Mouse (Mus musculus): ENCODE results near the gene Tspan11. TPM values are rescaled to one million over a fixed set of nuclear protein-coding genes. Genes with fewer than 3 reads are reported as not detected.

The Tspan11 gene
- total and polyA plus RNA-seq, 3 experiments: 0.05 TPM; not detected in 2

- Histone ChIP-seq H3K9me3 (replicated peaks) (peaks cover 94% of the 10 kb centered on the region), H3K36me3 (replicated peaks) (no peaks in the 10 kb centered on the region), H3K27me3 (ENCODE audit: insufficient read depth, low read length) (peaks cover 2% of the 10 kb centered on the region; the same call in 1 of the 2 replicates), H3K4me1 (ENCODE audit: insufficient read depth, low read depth, low read length) (no peaks in the 10 kb centered on the region), H3K4me3 (ENCODE audit: low read depth, low read length) (no peak overlapping the region)
- DNase-seq (ENCODE audit: low spot score) (no peak), ATAC-seq (ENCODE audit: extremely low read depth, insufficient number of reproducible peaks, low FRiP score, poor library complexity, severe bottlenecking) (no peak)
- no peak for TF ChIP-seq POLR2AphosphoS5 (IDR thresholded peaks at IDR 0.05; ENCODE audit: insufficient replicate concordance, low read depth, low read length)
- no peak for TF ChIP-seq CTCF (IDR thresholded peaks at IDR 0.05; ENCODE audit: low read depth, low read length)
- TF ChIP-seq GATA1 (IDR thresholded peaks at IDR 0.05; ENCODE audit: borderline replicate concordance, low read length): no peak
- TF ChIP-seq TAL1 (conservative IDR thresholded peaks at IDR 0.05; ENCODE audit: low read depth, low read length): no peak
- TF ChIP-seq GATA2 (IDR thresholded peaks at IDR 0.05; ENCODE audit: borderline replicate concordance, low read depth, low read length): no peak
Measured at GRCm38 (mm10) chr6:127978941-127979340, 91.6 kb downstream of the Tspan11 start.

GRCm38 (mm10) chr6:127979831-127980230 is 92.4 kb downstream of the Tspan11 start:
- H3K9me3 ChIP-seq (replicated peaks): peaks cover 93% of the 10 kb centered on the region
- TF ChIP-seq POLR2AphosphoS5 (IDR thresholded peaks at IDR 0.05; ENCODE audit: insufficient replicate concordance, low read depth, low read length) (no peak), GATA2 (IDR thresholded peaks at IDR 0.05; ENCODE audit: borderline replicate concordance, low read depth, low read length) (no peak), GATA1 (IDR thresholded peaks at IDR 0.05; ENCODE audit: borderline replicate concordance, low read length) (no peak), TAL1 (conservative IDR thresholded peaks at IDR 0.05; ENCODE audit: low read depth, low read length) (no peak), CTCF (IDR thresholded peaks at IDR 0.05; ENCODE audit: low read depth, low read length) (no peak)
- ATAC-seq (ENCODE audit: extremely low read depth, insufficient number of reproducible peaks, low FRiP score, poor library complexity, severe bottlenecking) (no peak), DNase-seq (ENCODE audit: low spot score) (no peak)
- H3K4me1 ChIP-seq (ENCODE audit: insufficient read depth, low read depth, low read length): no peaks in the 10 kb centered on the region
- peaks cover 2% of the 10 kb centered on the region; the same call in 1 of the 2 replicates for H3K27me3 ChIP-seq (ENCODE audit: insufficient read depth, low read length)
- no peak overlapping the region for H3K4me3 ChIP-seq (ENCODE audit: low read depth, low read length)
- no peaks in the 10 kb centered on the region for H3K36me3 ChIP-seq (replicated peaks)

- no peak for ATAC-seq (ENCODE audit: extremely low read depth, insufficient number of reproducible peaks, low FRiP score, poor library complexity, severe bottlenecking)
Measured at GRCm38 (mm10) chr6:127980381-127981045, 93.1 kb downstream of the Tspan11 start.

GRCm38 (mm10) chr6:127981176-127981575 is 93.8 kb downstream of the Tspan11 start:
- no peaks in the 10 kb centered on the region for H3K4me1 ChIP-seq (ENCODE audit: insufficient read depth, low read depth, low read length)
- H3K4me3 ChIP-seq (ENCODE audit: low read depth, low read length): no peak overlapping the region
- TF ChIP-seq TAL1 (conservative IDR thresholded peaks at IDR 0.05; ENCODE audit: low read depth, low read length): no peak
- TF ChIP-seq GATA1 (IDR thresholded peaks at IDR 0.05; ENCODE audit: borderline replicate concordance, low read length): no peak
- TF ChIP-seq GATA2 (IDR thresholded peaks at IDR 0.05; ENCODE audit: borderline replicate concordance, low read depth, low read length): no peak
- TF ChIP-seq POLR2AphosphoS5 (IDR thresholded peaks at IDR 0.05; ENCODE audit: insufficient replicate concordance, low read depth, low read length): no peak
- no peak for TF ChIP-seq CTCF (IDR thresholded peaks at IDR 0.05; ENCODE audit: low read depth, low read length)
- DNase-seq (ENCODE audit: low spot score) (no peak), ATAC-seq (ENCODE audit: extremely low read depth, insufficient number of reproducible peaks, low FRiP score, poor library complexity, severe bottlenecking) (no peak)
- H3K9me3 ChIP-seq (replicated peaks): peaks cover 93% of the 10 kb centered on the region
- no peaks in the 10 kb centered on the region for H3K36me3 ChIP-seq (replicated peaks)
- peaks cover 2% of the 10 kb centered on the region; the same call in 1 of the 2 replicates for H3K27me3 ChIP-seq (ENCODE audit: insufficient read depth, low read length)

More at GRCm38 (mm10) chr6:127980381-127981045, 93.1 kb downstream of the Tspan11 start:
- no peak for DNase-seq (ENCODE audit: low spot score)
- H3K4me1 ChIP-seq (ENCODE audit: insufficient read depth, low read depth, low read length): no peaks in the 10 kb centered on the region
- no peak overlapping the region for H3K4me3 ChIP-seq (ENCODE audit: low read depth, low read length)
- peaks cover 93% of the 10 kb centered on the region for H3K9me3 ChIP-seq (replicated peaks)
- TF ChIP-seq TAL1 (conservative IDR thresholded peaks at IDR 0.05; ENCODE audit: low read depth, low read length) (no peak), CTCF (IDR thresholded peaks at IDR 0.05; ENCODE audit: low read depth, low read length) (no peak), POLR2AphosphoS5 (IDR thresholded peaks at IDR 0.05; ENCODE audit: insufficient replicate concordance, low read depth, low read length) (no peak), GATA1 (IDR thresholded peaks at IDR 0.05; ENCODE audit: borderline replicate concordance, low read length) (no peak), GATA2 (IDR thresholded peaks at IDR 0.05; ENCODE audit: borderline replicate concordance, low read depth, low read length) (no peak)
- peaks cover 2% of the 10 kb centered on the region; the same call in 1 of the 2 replicates for H3K27me3 ChIP-seq (ENCODE audit: insufficient read depth, low read length)
- H3K36me3 ChIP-seq (replicated peaks): no peaks in the 10 kb centered on the region

GRCm38 (mm10) chr6:127986357-127986756 is 99.0 kb downstream of the Tspan11 start:
- TF ChIP-seq CTCF (IDR thresholded peaks at IDR 0.05; ENCODE audit: low read depth, low read length) (no peak), POLR2AphosphoS5 (IDR thresholded peaks at IDR 0.05; ENCODE audit: insufficient replicate concordance, low read depth, low read length) (no peak), GATA1 (IDR thresholded peaks at IDR 0.05; ENCODE audit: borderline replicate concordance, low read length) (no peak), TAL1 (conservative IDR thresholded peaks at IDR 0.05; ENCODE audit: low read depth, low read length) (no peak), GATA2 (IDR thresholded peaks at IDR 0.05; ENCODE audit: borderline replicate concordance, low read depth, low read length) (no peak)
- no peak for DNase-seq (ENCODE audit: low spot score)
- Histone ChIP-seq H3K36me3 (replicated peaks) (no peaks in the 10 kb centered on the region), H3K9me3 (replicated peaks) (peaks cover 93% of the 10 kb centered on the region), H3K4me1 (ENCODE audit: insufficient read depth, low read depth, low read length) (no peaks in the 10 kb centered on the region), H3K27me3 (ENCODE audit: insufficient read depth, low read length) (no peaks in the 10 kb centered on the region), H3K4me3 (ENCODE audit: low read depth, low read length) (no peak overlapping the region)
- no peak for ATAC-seq (ENCODE audit: extremely low read depth, insufficient number of reproducible peaks, low FRiP score, poor library complexity, severe bottlenecking)

- H3K4me1 ChIP-seq (ENCODE audit: insufficient read depth, low read depth, low read length): no peaks in the 10 kb centered on the region
- peaks cover 94% of the 10 kb centered on the region for H3K9me3 ChIP-seq (replicated peaks)
- no peak overlapping the region for H3K4me3 ChIP-seq (ENCODE audit: low read depth, low read length)
- no peaks in the 10 kb centered on the region for H3K36me3 ChIP-seq (replicated peaks)
- no peaks in the 10 kb centered on the region for H3K27me3 ChIP-seq (ENCODE audit: insufficient read depth, low read length)
- no peak for ATAC-seq (ENCODE audit: extremely low read depth, insufficient number of reproducible peaks, low FRiP score, poor library complexity, severe bottlenecking)
- TF ChIP-seq GATA2 (IDR thresholded peaks at IDR 0.05; ENCODE audit: borderline replicate concordance, low read depth, low read length) (no peak), CTCF (IDR thresholded peaks at IDR 0.05; ENCODE audit: low read depth, low read length) (no peak), TAL1 (conservative IDR thresholded peaks at IDR 0.05; ENCODE audit: low read depth, low read length) (no peak), GATA1 (IDR thresholded peaks at IDR 0.05; ENCODE audit: borderline replicate concordance, low read length) (no peak), POLR2AphosphoS5 (IDR thresholded peaks at IDR 0.05; ENCODE audit: insufficient replicate concordance, low read depth, low read length) (no peak)
- no peak for DNase-seq (ENCODE audit: low spot score)
Measured at GRCm38 (mm10) chr6:127987374-127987773, 100.0 kb downstream of the Tspan11 start.

Data from G1E (cell line).